Mouse (Mus musculus): Measurements from ENCODE around the gene Ptprd. TPM values are rescaled to one million over a fixed set of nuclear protein-coding genes. Genes with fewer than 3 reads are reported as not detected.

Ptprd gene
- polyA plus RNA-seq, 1 experiment from 2014 or later: 13.9 TPM

- no peaks in the 10 kb centered on the region for H3K27me3 ChIP-seq (replicated peaks)
- no peak overlapping the region for H3K4me3 ChIP-seq (replicated peaks)
- H3K4me2 ChIP-seq: no peak overlapping the region
- H3K9me3 ChIP-seq: no peaks in the 10 kb centered on the region
- no peak overlapping the region for H3K9ac ChIP-seq
- 50% methylated on average over 3 of the region's 3 CpGs for WGBS
- H3K36me3 ChIP-seq: no peaks in the 10 kb centered on the region
- no peak for ATAC-seq (ENCODE audit: insufficient read depth, low FRiP score, low read depth)
- no peak overlapping the region for H3K27ac ChIP-seq
- H3K4me1 ChIP-seq: no peaks in the 10 kb centered on the region
Measured at GRCm38 (mm10) chr4:76297375-76297774, 1914.4 kb downstream of the Ptprd start.

DNA sequence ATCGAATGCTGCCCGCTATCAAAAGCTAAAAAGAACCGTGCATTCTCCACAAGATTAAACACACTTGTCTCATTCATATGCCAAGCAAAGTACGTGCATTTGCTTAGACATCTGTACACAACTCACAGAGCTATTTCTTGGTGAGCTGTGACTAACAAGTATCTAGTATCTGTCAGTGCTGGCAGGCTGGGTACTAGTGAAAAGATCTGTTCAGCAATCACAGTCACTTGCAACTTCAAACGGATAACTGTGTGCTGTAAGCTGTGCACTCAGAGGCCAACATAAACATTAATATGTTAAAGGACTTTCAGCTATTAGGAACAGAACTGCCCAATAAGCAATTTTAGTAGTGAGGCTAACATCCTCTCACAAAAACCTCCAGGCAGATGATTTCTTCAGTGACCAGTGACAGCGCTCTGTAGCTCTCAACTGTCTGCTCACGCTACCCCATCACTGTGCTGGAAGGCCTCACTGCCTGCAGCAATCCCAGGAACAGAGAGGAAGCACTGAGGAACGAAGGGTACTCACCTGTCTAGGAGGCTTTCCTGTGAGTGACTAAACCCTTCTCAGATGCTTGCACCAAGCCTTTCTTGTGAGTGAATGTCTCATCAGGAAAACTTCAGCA is 1918.9 kb downstream of the Ptprd start:
- WGBS: 68% methylated on average over 8 of the region's 8 CpGs
- no peaks in the 10 kb centered on the region for H3K4me1 ChIP-seq
- ATAC-seq (ENCODE audit: insufficient read depth, low FRiP score, low read depth): no peak
- no peak overlapping the region for H3K27ac ChIP-seq
- H3K27me3 ChIP-seq (replicated peaks): no peaks in the 10 kb centered on the region
- no peak overlapping the region for H3K4me3 ChIP-seq (replicated peaks)
- H3K9me3 ChIP-seq: no peaks in the 10 kb centered on the region
- no peak overlapping the region for H3K4me2 ChIP-seq
- H3K36me3 ChIP-seq: no peaks in the 10 kb centered on the region
- H3K9ac ChIP-seq: no peak overlapping the region

DNA sequence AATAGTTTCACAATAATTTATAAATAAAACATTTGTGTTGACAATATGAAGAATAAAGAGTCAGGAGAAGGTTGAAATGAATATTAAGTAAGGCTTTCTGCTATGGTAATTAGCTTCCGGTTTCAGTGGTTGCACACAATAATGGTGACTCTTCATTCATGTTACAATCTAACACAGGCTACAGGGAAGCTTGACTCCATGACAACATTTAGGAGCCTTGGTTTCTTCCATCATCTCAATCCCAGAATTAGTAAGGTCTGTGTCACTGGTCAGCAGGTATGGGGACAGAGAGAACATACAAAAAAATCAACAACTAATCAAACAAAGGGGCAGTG is 1921.3 kb downstream of the Ptprd start:
- H3K4me2 ChIP-seq: no peak overlapping the region
- H3K9ac ChIP-seq: no peak overlapping the region
- H3K4me3 ChIP-seq (replicated peaks): no peak overlapping the region
- no peak for ATAC-seq (ENCODE audit: insufficient read depth, low FRiP score, low read depth)
- H3K27me3 ChIP-seq (replicated peaks): no peaks in the 10 kb centered on the region
- H3K27ac ChIP-seq: no peak overlapping the region
- no peaks in the 10 kb centered on the region for H3K36me3 ChIP-seq
- H3K4me1 ChIP-seq: no peaks in the 10 kb centered on the region
- no peaks in the 10 kb centered on the region for H3K9me3 ChIP-seq
- 88% methylated on average over 1 of the region's 1 CpGs for WGBS

DNA sequence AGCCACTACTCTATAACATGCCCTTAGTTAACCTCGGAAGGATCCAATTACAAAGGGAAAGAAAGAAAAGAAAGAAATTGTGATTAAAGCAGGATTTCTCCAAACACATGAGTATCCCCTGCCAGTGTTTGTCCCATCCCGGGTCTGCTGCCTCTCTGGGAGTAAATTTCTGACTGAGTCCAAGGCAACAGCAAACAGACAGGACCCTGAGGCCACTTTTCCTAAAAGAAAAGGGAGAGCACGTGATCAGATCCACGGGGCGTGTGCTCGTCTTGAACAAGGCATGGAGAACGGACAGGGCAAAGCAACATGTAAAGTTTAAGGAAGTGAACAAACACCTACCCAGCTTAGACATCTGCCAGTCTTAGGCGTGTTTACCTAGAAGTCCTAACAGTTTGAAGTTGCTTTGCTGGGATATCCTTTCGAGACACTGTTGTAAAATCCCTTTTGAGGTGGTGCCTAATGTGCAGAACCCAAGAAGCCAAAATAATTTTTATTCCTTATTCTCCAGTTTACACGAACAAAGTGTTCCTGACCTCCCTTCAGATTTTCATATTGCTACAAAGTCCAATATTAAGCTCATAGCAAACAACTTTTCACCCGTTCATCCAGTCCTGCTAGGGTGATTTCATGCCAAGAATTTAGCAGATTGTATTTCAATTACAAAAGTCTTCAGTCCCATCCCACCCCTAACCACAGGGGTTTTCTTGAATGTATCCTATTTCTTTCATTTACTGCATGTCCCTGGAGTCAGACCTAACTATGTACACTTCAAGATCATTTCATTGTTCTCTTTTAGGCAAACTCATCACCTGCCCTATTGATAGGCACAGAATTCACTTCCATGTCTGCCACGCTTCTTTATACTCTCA is 1921.9 kb downstream of the Ptprd start:
- WGBS: 53% methylated on average over 12 of the region's 12 CpGs
- Histone ChIP-seq H3K27me3 (replicated peaks) (no peaks in the 10 kb centered on the region), H3K27ac (peak overlapping the region; percentile 32), H3K9ac (no peak overlapping the region), H3K9me3 (no peaks in the 10 kb centered on the region), H3K4me1 (no peaks in the 10 kb centered on the region), H3K36me3 (no peaks in the 10 kb centered on the region), H3K4me3 (replicated peaks) (no peak overlapping the region), H3K4me2 (0 out of 2 replicates have a peak overlapping the region, but pooled peaks have one; percentile 5)
- ATAC-seq (ENCODE audit: insufficient read depth, low FRiP score, low read depth): no peak

DNA sequence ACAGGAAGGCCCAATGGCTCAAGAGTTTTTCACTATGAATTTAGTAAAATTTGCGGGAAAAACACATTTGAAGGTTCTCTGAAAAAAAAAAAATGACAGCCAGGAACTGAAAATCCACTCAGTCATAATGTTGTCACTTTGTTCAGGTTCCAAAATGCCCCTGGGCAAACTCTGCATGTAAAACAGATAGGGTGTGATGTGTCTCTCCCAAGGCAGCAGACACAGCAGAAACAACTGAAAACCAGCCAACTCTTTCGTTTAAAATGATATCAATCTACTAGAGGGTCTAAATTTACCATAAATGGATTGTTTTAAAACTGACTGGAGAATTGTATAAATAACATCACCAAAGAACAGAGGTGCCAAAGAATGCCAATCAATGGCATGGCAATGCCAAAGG is 1925.7 kb downstream of the Ptprd start:
- no peak overlapping the region for H3K4me2 ChIP-seq
- H3K4me1 ChIP-seq: no peaks in the 10 kb centered on the region
- H3K9ac ChIP-seq: no peak overlapping the region
- ATAC-seq (ENCODE audit: insufficient read depth, low FRiP score, low read depth): no peak
- H3K27ac ChIP-seq: no peak overlapping the region
- no peaks in the 10 kb centered on the region for H3K36me3 ChIP-seq
- no peak overlapping the region for H3K4me3 ChIP-seq (replicated peaks)
- 48% methylated on average over 2 of the region's 2 CpGs for WGBS
- H3K9me3 ChIP-seq: no peaks in the 10 kb centered on the region
- no peaks in the 10 kb centered on the region for H3K27me3 ChIP-seq (replicated peaks)

- H3K27ac ChIP-seq: no peak overlapping the region
- no peaks in the 10 kb centered on the region for H3K36me3 ChIP-seq
- no peak overlapping the region for H3K9ac ChIP-seq
- H3K27me3 ChIP-seq (replicated peaks): no peaks in the 10 kb centered on the region
- 50% methylated on average over 4 of the region's 4 CpGs for WGBS
- ATAC-seq (ENCODE audit: insufficient read depth, low FRiP score, low read depth): no peak
- H3K9me3 ChIP-seq: no peaks in the 10 kb centered on the region
- no peak overlapping the region for H3K4me2 ChIP-seq
- no peak overlapping the region for H3K4me3 ChIP-seq (replicated peaks)
- H3K4me1 ChIP-seq: no peaks in the 10 kb centered on the region
Measured at GRCm38 (mm10) chr4:76282886-76283285, 1928.9 kb downstream of the Ptprd start.

DNA sequence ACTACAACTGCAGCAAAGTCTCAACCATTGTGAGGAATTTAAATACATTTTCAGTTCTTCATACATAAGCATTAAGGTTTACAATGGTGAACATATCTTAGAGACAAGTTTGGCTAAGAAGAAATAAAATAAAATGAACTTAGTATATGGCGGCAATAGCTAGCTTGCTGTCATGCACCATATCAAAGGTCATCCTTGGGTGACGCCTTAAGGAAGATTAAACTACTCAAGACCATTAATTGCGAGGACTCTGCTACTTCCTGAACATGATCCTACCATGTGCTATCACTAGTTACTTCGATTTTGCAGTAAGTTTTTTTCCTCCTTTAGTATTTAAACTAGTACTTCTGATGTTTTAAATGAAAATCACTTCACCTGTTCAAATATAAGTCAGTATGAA is 1949.0 kb downstream of the Ptprd start:
- Histone ChIP-seq H3K27me3 (replicated peaks) (no peaks in the 10 kb centered on the region), H3K4me3 (replicated peaks) (no peak overlapping the region), H3K36me3 (no peaks in the 10 kb centered on the region), H3K27ac (no peak overlapping the region), H3K9me3 (no peaks in the 10 kb centered on the region), H3K9ac (no peak overlapping the region), H3K4me1 (no peaks in the 10 kb centered on the region), H3K4me2 (no peak overlapping the region)
- 84% methylated on average over 4 of the region's 4 CpGs for WGBS
- ATAC-seq (ENCODE audit: insufficient read depth, low FRiP score, low read depth): no peak

DNA sequence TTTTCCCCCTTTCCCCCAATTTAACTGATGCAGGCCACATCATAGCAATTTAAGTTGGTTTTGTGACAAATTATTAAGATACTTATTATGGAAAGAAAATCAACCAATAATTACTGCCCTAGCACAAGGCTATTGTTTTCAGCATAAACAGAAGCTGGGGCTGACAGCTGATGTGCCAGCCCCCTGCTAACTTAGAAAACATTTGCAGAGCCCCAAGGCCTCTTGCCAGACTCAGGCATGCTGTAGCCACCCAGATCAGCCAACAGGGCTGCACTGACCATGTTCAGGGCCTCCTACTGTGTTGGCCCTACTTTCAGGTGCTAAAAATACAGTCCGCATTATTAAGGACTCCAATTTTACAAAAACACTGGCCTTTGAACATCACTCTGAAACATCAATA is 1951.1 kb downstream of the Ptprd start:
- no peak overlapping the region for H3K4me3 ChIP-seq (replicated peaks)
- H3K27me3 ChIP-seq (replicated peaks): no peaks in the 10 kb centered on the region
- no peaks in the 10 kb centered on the region for H3K9me3 ChIP-seq
- no peaks in the 10 kb centered on the region for H3K4me1 ChIP-seq
- no peak overlapping the region for H3K27ac ChIP-seq
- no peak for ATAC-seq (ENCODE audit: insufficient read depth, low FRiP score, low read depth)
- H3K36me3 ChIP-seq: no peaks in the 10 kb centered on the region
- H3K4me2 ChIP-seq: no peak overlapping the region
- H3K9ac ChIP-seq: no peak overlapping the region
- 91% methylated on average over 1 of the region's 1 CpGs for WGBS

DNA sequence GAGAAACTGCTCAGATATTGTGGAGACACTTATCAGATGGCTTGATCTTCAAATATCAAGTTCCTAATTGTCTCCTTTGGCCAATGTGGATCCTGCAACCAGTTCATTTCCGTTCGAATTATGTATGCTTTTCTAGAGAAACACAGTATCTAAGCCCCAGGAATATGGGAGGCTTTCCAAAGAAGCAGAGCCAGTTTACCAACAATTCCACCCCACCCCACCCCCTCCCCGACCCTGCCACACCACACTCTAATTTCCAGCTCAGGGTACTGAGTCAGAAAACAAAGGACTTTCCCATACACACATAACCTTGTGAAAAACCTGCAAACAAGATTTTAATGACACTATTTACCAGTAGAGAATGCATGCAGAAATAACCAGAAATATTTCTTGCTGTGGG is 1951.5 kb downstream of the Ptprd start:
- no peaks in the 10 kb centered on the region for H3K4me1 ChIP-seq
- no peaks in the 10 kb centered on the region for H3K36me3 ChIP-seq
- H3K9me3 ChIP-seq: no peaks in the 10 kb centered on the region
- H3K9ac ChIP-seq: no peak overlapping the region
- no peak overlapping the region for H3K27ac ChIP-seq
- WGBS: 66% methylated on average over 3 of the region's 3 CpGs
- no peaks in the 10 kb centered on the region for H3K27me3 ChIP-seq (replicated peaks)
- H3K4me2 ChIP-seq: no peak overlapping the region
- H3K4me3 ChIP-seq (replicated peaks): no peak overlapping the region
- ATAC-seq (ENCODE audit: insufficient read depth, low FRiP score, low read depth): no peak

GRCm38 (mm10) chr4:76259636-76260035 is 1952.1 kb downstream of the Ptprd start:
- ATAC-seq (ENCODE audit: insufficient read depth, low FRiP score, low read depth): no peak
- 60% methylated on average over 2 of the region's 2 CpGs for WGBS

DNA sequence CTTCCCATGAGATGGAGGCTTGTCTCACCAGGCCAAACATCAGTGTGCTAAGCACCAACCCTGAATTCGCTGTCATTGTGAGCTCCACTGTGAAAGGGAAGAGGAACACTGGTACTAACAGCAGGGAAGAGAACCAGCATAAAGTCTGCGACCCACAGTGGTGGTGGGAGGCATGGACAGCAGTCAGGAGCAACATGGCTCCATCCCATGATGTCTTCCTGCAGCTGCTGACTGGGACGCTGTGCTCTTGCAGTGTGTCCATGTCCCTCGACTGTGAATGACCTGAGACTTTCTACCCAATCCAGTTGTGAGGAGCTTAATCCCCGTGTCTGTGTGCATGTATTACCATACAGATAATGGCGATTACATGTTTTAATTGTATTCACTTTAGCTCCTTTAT is 1967.4 kb downstream of the Ptprd start:
- ATAC-seq (ENCODE audit: insufficient read depth, low FRiP score, low read depth): no peak
- no peak overlapping the region for H3K4me2 ChIP-seq
- no peak overlapping the region for H3K27ac ChIP-seq
- H3K36me3 ChIP-seq: no peaks in the 10 kb centered on the region
- H3K4me3 ChIP-seq (replicated peaks): no peak overlapping the region
- WGBS: 84% methylated on average over 6 of the region's 6 CpGs
- H3K9ac ChIP-seq: no peak overlapping the region
- no peaks in the 10 kb centered on the region for H3K9me3 ChIP-seq
- no peaks in the 10 kb centered on the region for H3K27me3 ChIP-seq (replicated peaks)
- H3K4me1 ChIP-seq: no peaks in the 10 kb centered on the region

More at GRCm38 (mm10) chr4:76259636-76260035, 1952.1 kb downstream of the Ptprd start:
- H3K36me3 ChIP-seq: no peaks in the 10 kb centered on the region
- H3K4me2 ChIP-seq: no peak overlapping the region
- no peak overlapping the region for H3K4me3 ChIP-seq (replicated peaks)
- H3K27ac ChIP-seq: no peak overlapping the region
- no peaks in the 10 kb centered on the region for H3K27me3 ChIP-seq (replicated peaks)
- no peak overlapping the region for H3K9ac ChIP-seq
- H3K9me3 ChIP-seq: no peaks in the 10 kb centered on the region
- no peaks in the 10 kb centered on the region for H3K4me1 ChIP-seq

- Histone ChIP-seq H3K9me3 (no peaks in the 10 kb centered on the region), H3K4me3 (replicated peaks) (no peak overlapping the region), H3K27me3 (replicated peaks) (no peaks in the 10 kb centered on the region), H3K9ac (no peak overlapping the region), H3K4me2 (no peak overlapping the region), H3K4me1 (no peaks in the 10 kb centered on the region), H3K27ac (no peak overlapping the region), H3K36me3 (no peaks in the 10 kb centered on the region)
- no peak for ATAC-seq (ENCODE audit: insufficient read depth, low FRiP score, low read depth)
Measured at GRCm38 (mm10) chr4:76241542-76241941, 1970.2 kb downstream of the Ptprd start.

Measured in stomach, embryonic 15.5 days (tissue).